Mouse (Mus musculus): Measurements from ENCODE around the gene Elob. TPM values are rescaled to one million over a fixed set of nuclear protein-coding genes. Genes with fewer than 3 reads are reported as not detected.

The Elob gene
- total RNA-seq (2023), result 100 to 1,000 TPM; 152 to 189 TPM

GRCm38 (mm10) chr17:23829064-23829619 is at the start of gene Elob:
Elob (minus strand) TSS chr17:23829136.

GRCm38 (mm10) chr17:23867756-23868155 is 38.8 kb upstream of the Elob start, which contains the start of gene Prss21:
Prss21 (plus strand) TSS chr17:23868056.

GRCm38 (mm10) chr17:23843812-23844273 is 14.9 kb upstream of the Elob start, which contains the start of the genes Prss32 and Prss41:
Prss32 (plus strand) TSS chr17:23843855.
Prss41 (minus strand) TSS chr17:23844172.

GRCm38 (mm10) chr17:23836006-23836575 is 7.2 kb upstream of the Elob start, which contains the start of gene Prss33:
Prss33 (minus strand) TSS chr17:23836056.

GRCm38 (mm10) chr17:23790269-23791078 is 38.5 kb downstream of the Elob start, which contains the start of gene Srrm2:
Srrm2 (plus strand) TSS chr17:23790532.

GRCm38 (mm10) chr17:23785561-23786471 is 43.1 kb downstream of the Elob start, which contains the start of gene Flywch2:
Flywch2 (minus strand) TSS chr17:23786081.

Other genes starting within 250 kb of the Elob start
- gene Zfp13, start 229.6 kb downstream of the Elob start, total RNA-seq (2023), result under 1 TPM in 1 of 2 experiments, not detected in 1; 0.16 TPM
- under 1 TPM in 1 of 2 experiments, not detected in 1; 0.20 TPM for gene Zscan10, start 228.3 kb downstream of the Elob start, total RNA-seq (2023)
- gene Mmp25, start 183.9 kb downstream of the Elob start, total RNA-seq (2023), result 100 to 1,000 TPM; 161 to 190 TPM
- 1 to 10 TPM; 2.6 to 2.8 TPM for gene Bicdl2, start 168.6 kb downstream of the Elob start, total RNA-seq (2023)
- gene Hcfc1r1, start 155.5 kb downstream of the Elob start, total RNA-seq (2023), result 10 to 100 TPM; 48.9 to 58.6 TPM
- gene Thoc6, start 155.3 kb downstream of the Elob start, total RNA-seq (2023), result 10 to 100 TPM; 17.9 to 22.9 TPM
- gene Tnfrsf12a, start 151.7 kb downstream of the Elob start, total RNA-seq (2023), result 1 to 10 TPM; 4.0 to 4.9 TPM
- gene Cldn6, start 149.9 kb downstream of the Elob start, total RNA-seq (2023), result not detected
- not detected for gene Cldn9, start 145.1 kb downstream of the Elob start, total RNA-seq (2023)
- gene 1520401A03Rik, start 106.4 kb downstream of the Elob start, total RNA-seq (2023), result not detected
- gene Pkmyt1, start 102.8 kb downstream of the Elob start, total RNA-seq (2023), result 10 to 100 TPM; 39.0 to 46.1 TPM
- gene Paqr4, start 88.3 kb downstream of the Elob start, total RNA-seq (2023), result 1 to 10 TPM; 2.8 to 4.6 TPM
- not detected for gene Kremen2, start 83.3 kb downstream of the Elob start, total RNA-seq (2023)
- gene Flywch1, start 57.5 kb downstream of the Elob start, total RNA-seq (2023), result 1 to 10 TPM; 6.5 to 7.1 TPM
- not detected for gene Flywch2, start 43.1 kb downstream of the Elob start, total RNA-seq (2023)
- 100 to 1,000 TPM; 541 to 597 TPM for gene Srrm2, start 38.6 kb downstream of the Elob start, total RNA-seq (2023)
- gene Prss33, start 6.9 kb upstream of the Elob start, total RNA-seq (2023), result not detected
- gene Prss32, start 14.7 kb upstream of the Elob start, total RNA-seq (2023), result not detected
- gene Prss41, start 15.0 kb upstream of the Elob start, total RNA-seq (2023), result not detected
- gene Prss21, start 38.9 kb upstream of the Elob start, total RNA-seq (2023), result not detected
- gene Dcpp1, start 51.7 kb upstream of the Elob start, total RNA-seq (2023), result not detected
- gene Dcpp2, start 51.7 kb upstream of the Elob start, total RNA-seq (2023), result not detected
- not detected for gene Dcpp3, start 88.3 kb upstream of the Elob start, total RNA-seq (2023)
- not detected for gene Sbp, start 112.5 kb upstream of the Elob start, total RNA-seq (2023)
- not detected for gene Sbpl, start 126.1 kb upstream of the Elob start, total RNA-seq (2023)
- gene Prss30, start 151.4 kb upstream of the Elob start, total RNA-seq (2023), result not detected
- gene Prss22, start 169.0 kb upstream of the Elob start, total RNA-seq (2023), result under 1 TPM in 1 of 2 experiments, not detected in 1; 0.36 TPM
- gene Prss27, start 209.0 kb upstream of the Elob start, total RNA-seq (2023), result not detected
- gene Kctd5, start 244.3 kb upstream of the Elob start, total RNA-seq (2023), result 10 to 100 TPM; 10.3 to 13.5 TPM